Mouse (Mus musculus) frontal cortex, adult 2 months (tissue): ENCODE results near the gene Ecpas. TPM values are rescaled to one million over a fixed set of nuclear protein-coding genes. Genes with fewer than 3 reads are reported as not detected.

Source experiments
- DNase-seq, 2 experiments: peaks; one replicate each; pipeline ENCODE4 v3.0.0; 2022; ENCODE audit warnings: low spot score in 1 of 2; ENCODE audit errors: extremely low spot score in 1 of 2
- polyA plus RNA-seq: library from polyadenylated mRNA; depleted of rRNA; stranded (reverse); fragments of >200 nt; gene quantifications from 2 replicates; pipeline ENCODE4 v1.2.3, GENCODE M21; 2012

Gene Ecpas
- polyA plus RNA-seq, 1 experiment, result 40.3 TPM

DNA sequence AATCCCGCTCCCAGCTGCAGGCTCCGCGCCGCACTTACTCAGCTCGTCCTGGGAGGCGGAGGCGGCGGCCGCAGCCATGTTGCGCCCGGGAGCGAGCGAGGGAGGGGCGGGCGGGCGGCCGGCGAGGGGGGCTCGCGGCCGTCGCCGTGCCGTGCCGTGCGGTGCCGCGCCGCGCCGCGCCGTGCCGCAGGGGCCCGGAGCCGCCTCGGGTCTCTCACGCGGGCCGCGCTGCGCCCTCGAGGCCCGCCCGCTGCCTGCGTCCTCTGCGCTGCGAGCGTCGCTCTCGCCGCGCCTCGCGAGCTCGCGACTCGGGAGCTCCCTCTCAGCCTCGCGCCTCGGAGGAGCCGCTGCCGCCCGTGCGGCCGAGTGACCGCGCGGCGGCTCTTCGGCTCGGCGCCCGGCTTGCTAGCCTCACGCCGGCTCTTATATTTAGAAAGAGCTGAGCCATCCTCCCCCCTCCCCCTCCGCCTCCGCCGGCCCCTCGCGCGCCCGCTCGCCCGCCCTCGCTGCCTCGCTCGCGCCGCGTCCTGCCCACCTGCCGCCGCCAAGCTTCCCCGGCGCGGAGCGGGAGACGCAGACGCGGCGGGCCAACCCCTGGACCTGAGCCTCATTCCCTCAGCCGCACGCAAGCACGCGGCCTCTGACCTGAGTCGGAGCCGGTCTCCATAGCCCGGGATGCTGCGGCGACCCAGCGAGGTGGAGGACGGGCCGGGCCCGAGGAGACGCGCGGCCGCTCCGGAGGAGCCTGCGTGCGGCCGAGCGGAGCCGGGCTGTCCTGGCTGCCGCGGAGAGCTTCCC lies 519 bp downstream of the Ecpas start:
- peak; percentile 8 to 46 for DNase-seq

GRCm38 (mm10) chr4:58911069-58911830 lies 1.3 kb downstream of the Ecpas start:
- peak in 1 of 2 experiments; percentile 50 for DNase-seq

DNA sequence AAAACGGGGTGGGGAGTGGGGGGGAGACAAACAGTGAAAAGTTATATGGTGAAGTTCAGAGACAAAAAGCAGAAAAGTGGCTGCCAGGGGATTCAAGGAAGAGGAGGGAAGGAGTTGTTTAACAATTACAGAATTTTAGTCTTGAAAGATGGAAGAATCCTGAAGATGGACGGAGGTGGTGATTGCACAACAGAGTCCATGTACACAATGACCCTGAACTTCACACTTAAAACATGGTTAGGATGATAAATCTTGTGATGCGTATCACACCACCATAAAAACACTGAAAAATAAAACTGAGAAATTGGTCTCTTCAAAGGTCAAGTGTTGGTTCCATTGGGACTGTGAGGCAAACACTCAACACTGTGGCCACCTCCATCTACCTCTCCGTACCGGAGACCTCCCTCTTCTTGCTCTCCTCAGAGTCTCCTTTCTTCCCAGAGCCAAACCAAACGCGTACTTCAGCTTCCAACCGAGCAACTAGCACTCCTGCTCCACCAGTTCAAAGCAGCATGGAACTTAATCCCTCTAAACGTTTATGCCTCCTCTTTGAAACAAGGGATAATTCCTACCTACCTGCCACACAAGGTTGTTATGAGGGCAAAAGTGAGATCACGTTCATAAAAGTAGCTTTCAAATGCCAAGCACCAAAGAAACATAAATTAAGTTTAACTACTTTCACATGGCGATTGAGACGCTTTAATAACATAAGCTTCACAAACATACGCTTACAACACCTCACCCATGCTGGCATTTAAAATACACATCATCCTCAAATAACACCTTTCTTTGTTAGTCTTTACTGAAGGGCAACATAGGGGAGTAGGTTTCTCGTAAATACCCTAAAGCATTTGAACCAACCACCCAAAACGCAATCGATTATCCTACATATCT lies 2.1 kb downstream of the Ecpas start:
- DNase-seq, result no peak

- DNase-seq, result no peak
Observed at GRCm38 (mm10) chr4:58907453-58907852, 5.1 kb downstream of the Ecpas start.

- DNase-seq, result no peak
Observed at GRCm38 (mm10) chr4:58898318-58898717, 14.2 kb downstream of the Ecpas start.

DNA sequence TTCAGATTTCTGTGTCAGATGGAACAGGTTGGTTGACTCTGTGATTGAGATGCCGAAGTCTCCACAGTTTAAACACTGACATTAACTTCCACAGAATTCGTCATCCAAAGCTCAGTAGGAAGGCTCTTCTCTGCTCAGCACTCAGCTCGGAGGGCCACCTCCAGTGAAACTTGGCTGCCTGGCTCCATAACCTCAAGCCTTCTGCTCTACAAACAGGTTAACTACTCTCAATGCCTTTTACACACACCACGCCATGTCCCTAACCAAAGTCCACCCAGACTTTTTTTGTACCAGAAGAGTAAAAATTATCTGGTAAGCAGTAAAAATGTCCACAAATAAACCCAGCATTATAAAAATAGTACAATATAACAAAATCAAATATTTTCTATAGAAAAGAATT lies 15.1 kb downstream of the Ecpas start:
- no peak for DNase-seq

DNA sequence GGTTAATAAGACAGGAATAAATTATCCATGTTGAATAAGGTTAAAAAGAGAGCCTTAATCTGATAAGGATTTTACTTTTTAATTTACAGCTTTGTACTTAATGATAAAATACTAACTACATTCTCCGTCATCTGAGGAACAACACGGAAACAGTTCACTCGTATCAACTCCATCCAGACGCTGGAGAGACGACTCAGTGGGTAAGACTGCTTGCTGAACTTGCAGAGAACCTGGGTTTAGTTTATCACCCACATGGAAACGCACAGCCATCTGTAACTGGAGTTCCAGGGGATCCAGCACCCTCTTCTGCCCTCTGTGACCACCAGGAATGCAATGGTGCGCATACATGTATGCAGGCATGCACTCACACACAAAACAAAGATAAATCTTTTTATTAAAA lies 18.1 kb downstream of the Ecpas start:
- DNase-seq, result no peak

- DNase-seq, result no peak
Observed at GRCm38 (mm10) chr4:58890035-58890782, 22.3 kb downstream of the Ecpas start.

- no peak for DNase-seq
Observed at GRCm38 (mm10) chr4:58888568-58888967, 24.0 kb downstream of the Ecpas start.

DNA sequence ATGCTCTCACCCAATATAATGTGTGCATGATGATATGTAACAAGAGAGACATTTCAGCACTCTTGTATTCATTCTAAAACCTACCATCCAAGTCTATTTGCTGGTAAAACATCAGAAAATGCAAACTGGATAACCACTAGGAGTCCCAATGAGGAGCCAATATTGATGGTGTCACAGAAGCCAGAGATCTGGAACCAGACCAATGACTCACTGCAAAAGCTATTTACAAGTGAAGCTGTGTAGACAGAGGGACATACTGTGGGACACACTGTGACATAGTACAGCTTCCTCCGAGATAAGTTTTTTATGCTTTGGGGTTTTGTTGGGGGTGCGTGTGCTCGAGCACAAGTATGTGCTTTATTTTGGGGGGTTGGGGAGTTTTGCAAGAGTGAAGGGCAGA lies 24.9 kb downstream of the Ecpas start:
- DNase-seq, result no peak

- no peak for DNase-seq
Observed at GRCm38 (mm10) chr4:58886778-58887177, 25.8 kb downstream of the Ecpas start.

DNA sequence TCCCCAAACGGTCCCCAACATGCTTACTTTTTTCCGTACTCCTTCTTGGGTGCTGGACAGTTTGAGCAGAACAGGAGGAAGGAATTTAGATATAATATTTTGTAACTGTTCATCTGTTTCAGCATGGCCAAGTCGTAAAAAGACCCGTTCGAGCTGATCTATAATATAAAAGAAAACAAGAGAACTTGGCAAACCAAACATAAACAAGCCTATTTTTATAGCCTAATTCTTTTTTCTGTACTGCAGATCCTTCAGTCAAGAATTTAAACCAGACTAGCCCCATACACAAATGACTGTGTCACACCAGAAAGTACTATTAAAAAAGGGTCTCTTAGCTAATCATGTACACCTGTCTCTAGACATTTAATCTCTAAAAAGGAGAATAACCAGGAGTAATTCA lies 27.2 kb downstream of the Ecpas start:
- DNase-seq, result no peak

DNA sequence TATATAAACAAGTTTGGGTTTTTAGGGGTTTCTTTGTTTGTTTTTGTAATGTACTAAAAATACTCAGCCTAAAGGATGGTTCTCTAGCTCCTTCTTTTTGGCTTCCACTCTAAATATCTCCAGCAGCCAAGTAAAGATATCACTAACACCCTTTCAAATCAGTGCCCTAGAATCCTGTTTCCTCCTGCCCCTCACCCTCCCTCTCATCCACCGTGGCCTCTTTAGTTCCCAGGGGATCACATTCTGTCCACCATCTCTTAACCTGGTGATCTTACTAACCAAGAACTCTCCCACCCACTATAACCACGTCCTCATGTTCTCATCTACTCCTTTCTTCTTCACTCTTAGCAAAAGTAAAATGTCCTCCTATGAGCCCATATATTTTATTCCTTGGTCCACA lies 28.7 kb downstream of the Ecpas start:
- no peak for DNase-seq

DNA sequence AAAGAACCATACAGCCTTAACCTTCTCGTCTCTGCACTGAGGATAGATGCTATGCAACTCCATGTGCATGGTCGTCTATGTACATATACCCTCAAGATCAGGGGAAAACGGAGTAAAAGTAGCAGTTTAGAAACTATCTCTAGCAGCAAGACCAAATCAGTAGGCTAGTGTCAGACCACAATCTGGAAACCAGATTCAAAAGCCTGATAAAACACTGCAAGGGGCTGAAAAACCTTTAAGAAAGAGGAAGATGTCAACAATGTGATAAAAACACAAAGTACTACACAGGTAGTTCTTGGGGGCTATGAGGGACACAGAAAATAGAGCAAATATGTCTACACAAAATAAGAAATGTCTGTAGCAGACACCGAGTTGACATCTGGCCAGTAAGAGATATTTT lies 38.2 kb downstream of the Ecpas start:
- DNase-seq, result no peak

DNA sequence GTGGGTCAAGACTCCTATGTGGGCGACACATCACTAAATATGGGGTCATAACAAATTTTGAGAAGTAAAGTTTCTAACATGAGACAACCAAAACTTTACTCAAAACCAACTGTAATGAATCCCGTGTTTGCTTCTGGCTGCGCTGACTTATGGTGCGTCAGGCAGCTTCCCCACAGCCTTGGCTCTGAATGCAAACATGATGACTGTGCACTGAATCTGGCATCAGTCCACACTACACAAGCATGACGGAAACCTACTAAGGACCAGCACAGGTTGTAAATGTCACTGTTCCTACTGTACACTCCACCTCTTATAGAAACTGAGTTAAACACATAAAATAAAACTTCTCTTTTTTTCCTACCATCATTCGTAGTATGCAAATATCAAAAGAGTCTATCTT lies 45.3 kb downstream of the Ecpas start:
- peak in 1 of 2 experiments; percentile 58 for DNase-seq

DNA sequence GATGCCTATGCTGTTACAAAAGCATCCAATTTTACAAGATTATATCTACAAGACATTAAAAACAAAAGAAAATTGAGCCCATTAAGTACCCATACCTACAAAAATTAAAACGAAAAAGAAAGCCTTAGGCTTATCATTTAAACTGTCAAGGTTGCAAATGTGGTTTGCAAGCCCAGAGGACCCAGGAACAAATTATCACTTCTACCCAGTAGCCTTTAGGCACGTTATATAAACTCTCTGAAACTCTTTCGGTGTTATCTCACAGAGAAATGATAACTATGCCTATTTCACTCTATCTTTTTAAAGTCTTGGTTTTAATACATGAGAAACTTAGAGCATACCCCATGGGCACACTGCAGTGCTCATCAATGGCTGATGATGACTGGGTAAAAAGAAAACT lies 79.6 kb downstream of the Ecpas start:
- DNase-seq, result no peak

DNA sequence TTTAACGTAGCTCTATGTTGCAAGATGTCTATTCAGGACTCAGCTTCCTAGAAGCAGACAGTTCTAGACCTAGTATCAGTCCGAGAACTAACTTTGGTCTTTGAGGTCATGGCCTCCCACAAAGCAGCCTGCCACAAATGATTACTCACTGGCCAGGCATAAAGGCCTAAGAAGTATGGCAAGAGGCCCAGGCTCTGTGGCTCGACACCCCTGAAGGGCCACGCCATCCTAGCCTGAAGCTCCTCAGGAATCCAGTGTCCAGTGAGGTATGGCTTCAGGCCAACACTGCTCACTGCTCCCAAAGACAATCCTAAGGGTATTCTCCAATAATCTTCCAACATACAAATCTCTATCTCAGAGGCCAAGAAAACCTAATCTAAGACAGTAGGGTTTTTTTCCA lies 86.6 kb downstream of the Ecpas start:
- no peak for DNase-seq

DNA sequence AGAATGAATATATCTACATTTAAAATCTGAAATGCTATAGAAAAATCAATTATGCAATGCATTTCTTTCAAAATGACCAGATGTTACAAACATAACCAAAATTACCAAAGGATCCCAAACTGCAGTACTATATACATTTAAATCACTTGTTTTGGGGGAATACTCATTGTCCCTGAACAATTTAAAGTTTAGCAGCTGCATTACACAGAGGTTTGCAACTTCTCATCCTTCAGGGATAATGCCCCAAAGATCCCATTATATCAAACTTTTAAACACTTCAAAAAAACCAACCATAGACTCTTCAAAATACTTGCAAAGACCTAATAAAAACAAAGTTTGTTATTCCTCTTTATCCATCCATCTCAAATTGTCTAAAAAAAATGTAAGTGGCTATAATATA lies 124.9 kb downstream of the Ecpas start, which contains the start of gene Olfr267:
Olfr267 (minus strand) TSS at position 101 of the 400 bp plus-strand sequence.
- no peak for DNase-seq

DNA sequence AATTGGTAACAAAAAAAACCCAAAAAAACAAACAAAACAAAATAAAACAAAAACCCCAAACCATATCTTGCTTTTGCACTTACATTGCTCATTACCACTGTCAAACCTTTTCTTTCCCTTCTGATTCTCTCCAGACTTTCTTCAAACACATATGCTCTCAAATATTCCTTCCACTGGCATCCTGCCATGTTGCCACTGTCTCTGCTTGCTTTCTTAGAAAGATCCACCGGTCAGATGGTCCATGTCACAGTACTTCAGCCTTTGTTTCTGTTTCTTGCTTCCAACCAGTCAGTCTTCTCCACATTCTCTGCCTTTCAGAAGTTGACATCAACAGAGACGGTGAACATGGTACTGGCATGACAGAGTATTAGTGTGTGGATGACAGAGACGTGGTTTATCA lies 125.9 kb downstream of the Ecpas start:
- DNase-seq, result no peak

DNA sequence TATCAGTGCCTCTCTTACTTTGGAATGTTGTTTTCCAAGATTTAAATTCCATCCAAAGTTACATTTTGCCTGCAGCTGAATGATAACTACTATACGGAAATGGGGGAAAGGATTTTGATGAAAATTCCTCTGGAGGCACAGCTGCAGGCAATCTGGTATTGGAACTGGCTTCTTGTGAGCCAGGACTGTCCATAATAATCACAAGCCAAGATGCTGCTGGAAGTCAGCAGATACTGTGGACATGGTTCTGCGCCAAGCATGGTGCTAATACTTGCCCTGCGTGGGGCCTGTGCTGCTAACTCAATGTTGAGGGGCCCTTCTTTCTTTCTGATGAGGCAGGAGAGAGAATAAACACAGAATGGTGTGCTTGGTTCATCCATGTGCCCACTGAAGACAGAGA lies 149.1 kb downstream of the Ecpas start:
- no peak for DNase-seq
